Mouse (Mus musculus): Measurements from ENCODE around the gene Anks1b. TPM values are rescaled to one million over a fixed set of nuclear protein-coding genes. Genes with fewer than 3 reads are reported as not detected.

Gene Anks1b
- polyA plus RNA-seq, 1 experiment from 2014 or later, result 96.8 TPM

- Histone ChIP-seq H3K36me3 (replicated peaks) (no peaks in the 10 kb centered on the region), H3K9me3 (no peaks in the 10 kb centered on the region), H3K27me3 (replicated peaks) (no peaks in the 10 kb centered on the region), H3K4me1 (no peaks in the 10 kb centered on the region), H3K4me3 (no peak overlapping the region), H3K4me2 (no peak overlapping the region), H3K27ac (no peak overlapping the region), H3K9ac (no peak overlapping the region)
- no peak for ATAC-seq (replicated peaks)
- whole genome bisulfite sequencing, result 23% methylated on average over 7 of the region's 7 CpGs
These were observed 208.3 kb downstream of the Anks1b start for GRCm38 (mm10) chr10:90081630-90082029.

GRCm38 (mm10) chr10:90093877-90094276 is 220.6 kb downstream of the Anks1b start:
- ATAC-seq (replicated peaks), result no peak
- WGBS, result 76% methylated on average over 6 of the region's 6 CpGs

GRCm38 (mm10) chr10:90112662-90113061 is 239.4 kb downstream of the Anks1b start:
- Histone ChIP-seq H3K9ac (no peak overlapping the region), H3K9me3 (no peaks in the 10 kb centered on the region), H3K27ac (no peak overlapping the region), H3K27me3 (replicated peaks) (no peaks in the 10 kb centered on the region), H3K4me1 (no peaks in the 10 kb centered on the region), H3K4me2 (no peak overlapping the region), H3K36me3 (replicated peaks) (no peaks in the 10 kb centered on the region), H3K4me3 (no peak overlapping the region)
- no peak for ATAC-seq (replicated peaks)
- WGBS, result 69% methylated on average over 5 of the region's 5 CpGs

More at GRCm38 (mm10) chr10:90093877-90094276, 220.6 kb downstream of the Anks1b start:
- Histone ChIP-seq H3K9me3 (no peaks in the 10 kb centered on the region), H3K36me3 (replicated peaks) (no peaks in the 10 kb centered on the region), H3K4me3 (no peak overlapping the region), H3K4me1 (no peaks in the 10 kb centered on the region), H3K27me3 (replicated peaks) (no peaks in the 10 kb centered on the region), H3K27ac (no peak overlapping the region), H3K9ac (no peak overlapping the region), H3K4me2 (no peak overlapping the region)

GRCm38 (mm10) chr10:90116867-90117266 is 243.6 kb downstream of the Anks1b start:
- 93% methylated on average over 3 of the region's 3 CpGs for WGBS
- H3K9me3 ChIP-seq, result no peaks in the 10 kb centered on the region
- H3K36me3 ChIP-seq (replicated peaks), result no peaks in the 10 kb centered on the region
- no peak overlapping the region for H3K27ac ChIP-seq
- H3K9ac ChIP-seq, result no peak overlapping the region
- no peak overlapping the region for H3K4me2 ChIP-seq
- no peaks in the 10 kb centered on the region for H3K4me1 ChIP-seq
- no peak overlapping the region for H3K4me3 ChIP-seq
- no peaks in the 10 kb centered on the region for H3K27me3 ChIP-seq (replicated peaks)
- no peak for ATAC-seq (replicated peaks)

GRCm38 (mm10) chr10:90117836-90118235 is 244.5 kb downstream of the Anks1b start:
- ATAC-seq (replicated peaks), result no peak
- Histone ChIP-seq H3K27ac (no peak overlapping the region), H3K4me1 (no peaks in the 10 kb centered on the region), H3K9me3 (no peaks in the 10 kb centered on the region), H3K36me3 (replicated peaks) (no peaks in the 10 kb centered on the region), H3K4me3 (no peak overlapping the region), H3K9ac (no peak overlapping the region), H3K4me2 (no peak overlapping the region), H3K27me3 (replicated peaks) (no peaks in the 10 kb centered on the region)
- 90% methylated on average over 2 of the region's 2 CpGs for WGBS

- Histone ChIP-seq H3K9me3 (no peaks in the 10 kb centered on the region), H3K27ac (no peak overlapping the region), H3K27me3 (replicated peaks) (no peaks in the 10 kb centered on the region), H3K4me2 (no peak overlapping the region), H3K9ac (no peak overlapping the region), H3K36me3 (replicated peaks) (no peaks in the 10 kb centered on the region), H3K4me1 (no peaks in the 10 kb centered on the region), H3K4me3 (no peak overlapping the region)
- no peak for ATAC-seq (replicated peaks)
These were observed 264.2 kb downstream of the Anks1b start for GRCm38 (mm10) chr10:90137538-90137937.

- Histone ChIP-seq H3K4me3 (no peak overlapping the region), H3K27me3 (replicated peaks) (no peaks in the 10 kb centered on the region), H3K9ac (no peak overlapping the region), H3K36me3 (replicated peaks) (no peaks in the 10 kb centered on the region), H3K4me2 (no peak overlapping the region), H3K9me3 (no peaks in the 10 kb centered on the region), H3K27ac (no peak overlapping the region), H3K4me1 (no peaks in the 10 kb centered on the region)
- no peak for ATAC-seq (replicated peaks)
These were observed 267.6 kb downstream of the Anks1b start for GRCm38 (mm10) chr10:90140947-90141346.

- no peak overlapping the region for H3K9ac ChIP-seq
- no peaks in the 10 kb centered on the region for H3K4me1 ChIP-seq
- H3K4me2 ChIP-seq, result no peak overlapping the region
- no peaks in the 10 kb centered on the region for H3K9me3 ChIP-seq
- 98% methylated on average over 1 of the region's 1 CpGs for WGBS
- H3K4me3 ChIP-seq, result no peak overlapping the region
- H3K36me3 ChIP-seq (replicated peaks), result no peaks in the 10 kb centered on the region
- H3K27ac ChIP-seq, result no peak overlapping the region
- ATAC-seq (replicated peaks), result no peak
- H3K27me3 ChIP-seq (replicated peaks), result no peaks in the 10 kb centered on the region
These were observed 271.1 kb downstream of the Anks1b start for GRCm38 (mm10) chr10:90144444-90144843.

- Histone ChIP-seq H3K9me3 (no peaks in the 10 kb centered on the region), H3K4me1 (no peaks in the 10 kb centered on the region), H3K9ac (no peak overlapping the region), H3K27me3 (replicated peaks) (no peaks in the 10 kb centered on the region), H3K27ac (no peak overlapping the region), H3K36me3 (replicated peaks) (no peaks in the 10 kb centered on the region), H3K4me2 (no peak overlapping the region), H3K4me3 (no peak overlapping the region)
- no peak for ATAC-seq (replicated peaks)
These were observed 278.2 kb downstream of the Anks1b start for GRCm38 (mm10) chr10:90151510-90151909.

GRCm38 (mm10) chr10:90169941-90170580 is 296.8 kb downstream of the Anks1b start:
- Histone ChIP-seq H3K4me3 (no peak overlapping the region), H3K4me1 (no peaks in the 10 kb centered on the region), H3K27me3 (replicated peaks) (no peaks in the 10 kb centered on the region), H3K27ac (no peak overlapping the region), H3K9ac (no peak overlapping the region), H3K4me2 (no peak overlapping the region), H3K9me3 (no peaks in the 10 kb centered on the region), H3K36me3 (replicated peaks) (no peaks in the 10 kb centered on the region)
- ATAC-seq (replicated peaks), result no peak
- whole genome bisulfite sequencing, result 88% methylated on average over 6 of the region's 6 CpGs

GRCm38 (mm10) chr10:90190366-90190765 is 317.1 kb downstream of the Anks1b start:
- H3K27ac ChIP-seq, result no peak overlapping the region
- H3K36me3 ChIP-seq (replicated peaks), result no peaks in the 10 kb centered on the region
- H3K9me3 ChIP-seq, result no peaks in the 10 kb centered on the region
- 56% methylated on average over 5 of the region's 5 CpGs for WGBS
- ATAC-seq (replicated peaks), result no peak
- H3K4me3 ChIP-seq, result no peak overlapping the region
- H3K27me3 ChIP-seq (replicated peaks), result no peaks in the 10 kb centered on the region
- H3K4me1 ChIP-seq, result no peaks in the 10 kb centered on the region
- H3K4me2 ChIP-seq, result no peak overlapping the region
- H3K9ac ChIP-seq, result no peak overlapping the region

GRCm38 (mm10) chr10:90196936-90197335 is 323.6 kb downstream of the Anks1b start:
- H3K9me3 ChIP-seq, result no peaks in the 10 kb centered on the region
- ATAC-seq (replicated peaks), result no peak
- H3K4me3 ChIP-seq, result no peak overlapping the region
- no peak overlapping the region for H3K9ac ChIP-seq
- no peaks in the 10 kb centered on the region for H3K4me1 ChIP-seq
- WGBS, result 92% methylated on average over 5 of the region's 5 CpGs
- H3K4me2 ChIP-seq, result no peak overlapping the region
- no peaks in the 10 kb centered on the region for H3K36me3 ChIP-seq (replicated peaks)
- H3K27ac ChIP-seq, result no peak overlapping the region
- no peaks in the 10 kb centered on the region for H3K27me3 ChIP-seq (replicated peaks)

- Histone ChIP-seq H3K27me3 (replicated peaks) (no peaks in the 10 kb centered on the region), H3K36me3 (replicated peaks) (no peaks in the 10 kb centered on the region), H3K27ac (no peak overlapping the region), H3K9me3 (no peaks in the 10 kb centered on the region), H3K4me1 (no peaks in the 10 kb centered on the region), H3K4me3 (no peak overlapping the region), H3K4me2 (no peak overlapping the region), H3K9ac (no peak overlapping the region)
- ATAC-seq (replicated peaks), result no peak
- 93% methylated on average over 6 of the region's 6 CpGs for WGBS
These were observed 336.7 kb downstream of the Anks1b start for GRCm38 (mm10) chr10:90210044-90210443.

All from midbrain, embryonic 15.5 days (tissue).